Mouse (Mus musculus): Measurements from ENCODE around the gene AB124611.

GRCm38 (mm10) chr9:21505767-21506166 lies 20.2 kb upstream of the AB124611 start:
- TF ChIP-seq GATA1 (IDR thresholded peaks at IDR 0.05; ENCODE audit: low read length) (no peak), TAL1 (IDR thresholded peaks at IDR 0.05; ENCODE audit: low read length) (no peak)
